Mouse (Mus musculus) frontal cortex, postnatal 36 days (tissue): ENCODE measurements around the gene Pla2g1b.

Experiments used
- DNase-seq, 2 experiments: peaks; one replicate each; pipeline ENCODE4 v3.0.0; 2022; ENCODE audit warnings: low spot score in 2 of 2

Pla2g1b gene

DNA sequence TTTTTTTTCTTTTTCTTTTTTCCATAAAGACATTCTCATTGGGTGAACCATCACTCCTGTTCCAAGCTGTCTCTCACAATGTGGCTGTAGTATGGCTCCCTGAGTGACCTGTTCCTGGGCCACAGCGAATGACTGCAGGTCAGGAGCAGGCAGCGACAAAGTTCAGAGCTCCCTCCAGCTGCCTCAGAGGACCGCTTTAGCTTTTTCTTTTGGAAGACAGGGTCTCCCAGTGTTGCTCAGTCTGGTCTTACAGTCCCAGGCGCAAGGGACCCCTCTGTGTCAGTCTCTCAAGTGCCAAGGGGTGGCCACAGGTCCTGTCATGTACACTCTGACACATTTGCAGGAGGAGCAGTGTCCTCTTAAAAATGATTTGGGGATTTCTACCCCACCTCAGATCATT lies 56.5 kb downstream of the Pla2g1b start:
- no peak for DNase-seq

DNA sequence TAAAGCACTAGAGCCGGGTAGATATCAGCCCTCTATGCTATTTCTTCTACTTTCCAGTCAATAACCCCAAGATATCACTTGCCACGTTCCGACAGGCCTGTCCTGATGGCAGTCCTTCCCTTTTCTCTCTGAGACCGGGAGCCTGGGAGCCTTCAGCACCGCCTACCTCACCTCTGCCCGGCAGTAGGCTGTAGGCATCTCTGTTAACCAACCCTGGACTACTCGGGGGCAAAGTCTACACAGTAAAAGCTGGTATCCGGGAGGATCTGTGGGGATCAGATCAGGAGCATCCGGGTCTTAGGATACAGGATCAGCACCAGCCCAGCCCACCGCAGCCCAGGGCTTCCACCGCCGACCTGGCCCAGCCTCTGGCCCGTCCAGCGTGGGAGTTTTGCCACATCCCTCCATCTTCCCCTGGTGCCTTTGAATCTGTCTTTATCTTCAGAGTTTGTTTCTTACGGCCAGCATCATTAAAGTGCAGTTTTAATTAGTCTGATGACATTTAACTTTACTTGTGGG lies 57.0 kb downstream of the Pla2g1b start:
- no peak for DNase-seq

DNA sequence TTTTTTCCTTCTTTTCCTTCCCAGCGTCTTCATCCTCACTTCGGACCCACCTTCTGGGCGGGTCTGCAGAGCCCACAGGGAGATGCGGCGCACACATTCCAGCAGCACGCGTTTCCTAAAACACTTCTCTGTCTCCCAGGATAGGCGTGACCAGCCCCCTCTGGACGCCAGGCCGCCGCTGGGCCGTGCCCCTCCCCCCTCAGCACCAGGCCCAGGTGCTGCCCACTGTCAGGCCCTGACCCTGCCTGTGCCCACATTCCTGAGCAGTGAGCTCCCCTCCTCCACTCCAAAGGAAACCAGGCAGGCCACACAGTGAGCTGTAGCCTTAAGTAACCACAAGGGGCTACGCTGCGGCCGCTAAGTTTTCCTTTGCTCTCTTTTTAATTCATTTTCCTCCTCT lies 57.9 kb downstream of the Pla2g1b start:
- DNase-seq: no peak
